Mouse (Mus musculus): Measurements from ENCODE around the gene Grid1. TPM values are rescaled to one million over a fixed set of nuclear protein-coding genes. Genes with fewer than 3 reads are reported as not detected.
A peak's percentile ranks its signal among the peaks of the same experiment; 100 is the strongest.

Gene Grid1
- total and polyA plus RNA-seq, 2 experiments from 2014 or later, result 9.2 to 28.3 TPM

DNA sequence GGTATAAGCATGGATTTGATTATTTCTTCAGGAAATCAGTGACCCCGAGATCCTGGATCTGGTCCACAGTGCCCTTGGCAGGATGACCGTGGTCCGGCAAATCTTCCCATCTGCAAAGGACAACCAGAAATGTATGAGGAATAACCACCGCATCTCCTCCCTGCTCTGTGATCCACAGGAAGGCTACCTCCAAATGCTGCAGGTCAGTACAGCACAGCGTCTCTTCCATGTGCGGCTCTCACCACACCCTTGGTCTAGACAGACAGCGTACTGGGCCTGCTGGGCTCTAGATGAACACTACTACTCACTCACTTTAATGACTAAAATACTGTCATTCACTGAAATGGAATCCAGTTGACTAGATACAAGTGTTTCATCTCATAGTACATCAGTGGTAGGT is 489.3 kb downstream of the Grid1 start:
- DNase-seq (no peak), ATAC-seq (no peak)
- Histone ChIP-seq H3K27me3 (ENCODE audit: insufficient read depth, low read length) (no peaks in the 10 kb centered on the region), H3K4me1 (ENCODE audit: insufficient read depth) (no peaks in the 10 kb centered on the region), H3K4me3 (ENCODE audit: low read depth, low read length) (no peak overlapping the region), H3K9me3 (ENCODE audit: low read length) (no peaks in the 10 kb centered on the region), H3K9ac (no peak overlapping the region), H3K4me2 (ENCODE audit: low read depth) (no peak overlapping the region), H3K36me3 (ENCODE audit: insufficient read depth) (no peaks in the 10 kb centered on the region), H3K27ac (ENCODE audit: low read depth, low read length) (no peak overlapping the region)
- no peak for TF ChIP-seq CTCF (IDR thresholded peaks at IDR 0.05; ENCODE audit: low read depth)
- WGBS, result 97% methylated on average over 7 of the region's 7 CpGs

DNA sequence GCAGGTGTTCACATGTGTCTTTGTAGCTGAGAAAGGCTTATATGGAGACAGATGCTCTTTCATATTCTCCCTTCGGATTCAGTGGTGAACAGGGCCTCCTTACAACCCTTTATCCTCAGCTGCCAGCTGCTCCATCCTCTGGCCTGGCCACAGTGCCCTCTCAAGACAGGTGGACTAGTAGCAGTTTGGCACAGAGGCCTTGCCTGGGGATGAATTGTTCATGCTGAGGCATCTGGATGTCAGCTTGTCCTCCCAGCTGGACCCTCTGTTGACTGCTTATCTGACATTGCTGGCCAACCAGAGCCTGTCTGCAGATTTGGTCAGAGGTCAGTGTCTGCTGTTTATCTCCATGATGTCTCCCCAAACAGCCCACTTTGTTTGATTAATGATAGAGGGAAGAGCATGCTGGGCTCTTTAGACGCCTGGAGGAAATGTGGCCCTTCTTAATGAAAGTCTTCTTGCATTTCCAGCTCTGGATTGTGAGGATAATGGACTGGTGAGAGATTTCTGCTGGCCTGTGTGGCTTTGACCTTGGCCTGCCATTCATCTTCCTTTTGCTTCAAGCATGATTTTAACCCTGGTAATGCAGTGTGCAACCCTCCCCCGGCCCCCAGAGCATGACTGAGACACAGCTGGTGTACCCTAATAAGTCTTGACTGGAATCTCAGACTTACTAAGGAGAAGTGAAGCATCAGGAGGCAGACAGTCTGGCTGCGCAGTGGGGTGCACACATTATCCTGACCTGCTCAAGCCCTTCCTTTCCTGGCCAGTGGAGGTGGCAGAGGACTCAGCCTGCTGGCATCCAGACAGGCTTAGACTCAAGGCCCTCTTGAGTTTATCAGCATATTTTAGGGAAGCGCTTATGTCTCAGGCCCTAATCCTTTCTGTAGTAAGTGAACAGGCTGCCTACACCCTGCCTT is 493.7 kb downstream of the Grid1 start:
- DNase-seq, result no peak
- WGBS, result 73% methylated on average over 5 of the region's 5 CpGs
- Histone ChIP-seq H3K4me3 (ENCODE audit: low read depth, low read length) (no peak overlapping the region), H3K9ac (no peak overlapping the region), H3K4me2 (ENCODE audit: low read depth) (no peak overlapping the region), H3K36me3 (ENCODE audit: insufficient read depth) (no peaks in the 10 kb centered on the region), H3K9me3 (ENCODE audit: low read length) (no peaks in the 10 kb centered on the region), H3K27ac (ENCODE audit: low read depth, low read length) (no peak overlapping the region), H3K27me3 (ENCODE audit: insufficient read depth, low read length) (no peaks in the 10 kb centered on the region), H3K4me1 (ENCODE audit: insufficient read depth) (no peaks in the 10 kb centered on the region)
- ATAC-seq, result no peak
- no peak for TF ChIP-seq CTCF (IDR thresholded peaks at IDR 0.05; ENCODE audit: low read depth)

DNA sequence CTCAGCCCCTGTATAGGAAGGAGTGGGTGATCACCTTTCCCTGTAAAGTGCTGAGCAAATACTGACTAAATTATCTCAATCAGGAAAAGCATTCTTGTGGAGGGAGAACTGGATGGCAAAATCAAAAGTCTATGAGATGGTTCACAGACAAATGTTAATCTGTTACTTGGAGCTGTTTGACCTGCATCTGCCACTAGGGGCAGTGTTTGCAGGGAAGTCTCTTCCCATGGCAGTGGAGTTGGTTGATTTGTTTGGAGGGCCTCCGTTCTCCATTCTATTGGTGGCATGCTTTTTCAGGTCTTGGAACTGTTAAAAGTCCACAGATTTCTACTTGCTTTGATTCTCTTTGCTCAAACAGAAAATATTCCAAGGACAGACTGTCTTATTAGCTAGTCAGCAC is 506.4 kb downstream of the Grid1 start:
- ATAC-seq (no peak), DNase-seq (peak; percentile 20)
- WGBS, result 69% methylated on average over 1 of the region's 1 CpGs
- Histone ChIP-seq H3K4me1 (ENCODE audit: insufficient read depth) (no peaks in the 10 kb centered on the region), H3K9ac (no peak overlapping the region), H3K27ac (ENCODE audit: low read depth, low read length) (no peak overlapping the region), H3K36me3 (ENCODE audit: insufficient read depth) (no peaks in the 10 kb centered on the region), H3K9me3 (ENCODE audit: low read length) (no peaks in the 10 kb centered on the region), H3K4me3 (ENCODE audit: low read depth, low read length) (no peak overlapping the region), H3K27me3 (ENCODE audit: insufficient read depth, low read length) (no peaks in the 10 kb centered on the region), H3K4me2 (ENCODE audit: low read depth) (no peak overlapping the region)
- TF ChIP-seq CTCF (IDR thresholded peaks at IDR 0.05; ENCODE audit: low read depth), result peak; percentile 63

- H3K4me1 ChIP-seq (ENCODE audit: insufficient read depth), result no peaks in the 10 kb centered on the region
- WGBS, result 35% methylated on average over 3 of the region's 3 CpGs
- no peak overlapping the region for H3K4me2 ChIP-seq (ENCODE audit: low read depth)
- no peak overlapping the region for H3K9ac ChIP-seq
- TF ChIP-seq CTCF (IDR thresholded peaks at IDR 0.05; ENCODE audit: low read depth), result no peak
- peak; percentile 9 for DNase-seq
- no peak overlapping the region for H3K27ac ChIP-seq (ENCODE audit: low read depth, low read length)
- H3K9me3 ChIP-seq (ENCODE audit: low read length), result no peaks in the 10 kb centered on the region
- H3K27me3 ChIP-seq (ENCODE audit: insufficient read depth, low read length), result no peaks in the 10 kb centered on the region
- no peak for ATAC-seq
- H3K4me3 ChIP-seq (ENCODE audit: low read depth, low read length), result no peak overlapping the region
- H3K36me3 ChIP-seq (ENCODE audit: insufficient read depth), result no peaks in the 10 kb centered on the region
Measured at GRCm38 (mm10) chr14:35336561-35336960, 516.7 kb downstream of the Grid1 start.

DNA sequence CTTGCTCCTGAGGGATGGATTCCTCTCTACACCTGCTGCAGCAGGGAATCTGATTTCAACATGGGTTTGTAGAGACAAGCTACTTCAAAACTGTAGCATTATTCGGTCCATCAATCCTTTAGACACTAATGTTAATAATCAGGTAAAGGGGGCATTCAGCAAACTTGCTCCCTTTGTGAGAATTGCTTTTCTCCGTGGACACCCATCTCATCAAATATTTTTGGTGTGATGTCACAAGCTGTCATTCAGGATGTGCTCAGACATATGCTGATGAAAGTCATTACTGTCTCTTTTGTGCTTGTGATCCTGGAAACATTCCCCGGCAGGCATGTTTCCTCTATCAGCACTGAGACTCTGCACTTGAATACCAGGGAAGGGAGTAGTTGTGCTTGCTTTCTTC is 536.1 kb downstream of the Grid1 start:
- ATAC-seq, result no peak
- TF ChIP-seq CTCF (IDR thresholded peaks at IDR 0.05; ENCODE audit: low read depth), result no peak
- H3K4me3 ChIP-seq (ENCODE audit: low read depth, low read length), result no peak overlapping the region

GRCm38 (mm10) chr14:35356480-35357085 is 536.7 kb downstream of the Grid1 start:
- WGBS, result 82% methylated on average over 6 of the region's 6 CpGs
- H3K36me3 ChIP-seq (ENCODE audit: insufficient read depth), result no peaks in the 10 kb centered on the region
- H3K27me3 ChIP-seq (ENCODE audit: insufficient read depth, low read length), result no peaks in the 10 kb centered on the region
- ATAC-seq (no peak), DNase-seq (no peak)
- H3K9ac ChIP-seq, result no peak overlapping the region
- H3K4me1 ChIP-seq (ENCODE audit: insufficient read depth), result no peaks in the 10 kb centered on the region
- H3K9me3 ChIP-seq (ENCODE audit: low read length), result no peaks in the 10 kb centered on the region
- H3K4me2 ChIP-seq (ENCODE audit: low read depth), result no peak overlapping the region
- H3K27ac ChIP-seq (ENCODE audit: low read depth, low read length), result no peak overlapping the region
- no peak overlapping the region for H3K4me3 ChIP-seq (ENCODE audit: low read depth, low read length)
- TF ChIP-seq CTCF (IDR thresholded peaks at IDR 0.05; ENCODE audit: low read depth), result no peak

More for the DNA sequence above, 536.1 kb downstream of the Grid1 start:
- Histone ChIP-seq H3K9ac (no peak overlapping the region), H3K27me3 (ENCODE audit: insufficient read depth, low read length) (no peaks in the 10 kb centered on the region), H3K27ac (ENCODE audit: low read depth, low read length) (no peak overlapping the region), H3K9me3 (ENCODE audit: low read length) (no peaks in the 10 kb centered on the region), H3K4me2 (ENCODE audit: low read depth) (no peak overlapping the region), H3K4me1 (ENCODE audit: insufficient read depth) (no peaks in the 10 kb centered on the region), H3K36me3 (ENCODE audit: insufficient read depth) (no peaks in the 10 kb centered on the region)
- no peak for DNase-seq
- WGBS, result 50% methylated on average over 3 of the region's 3 CpGs
